Mouse (Mus musculus) frontal cortex, postnatal 14 days (tissue): Measurements from ENCODE around the gene Crim1.

Experiments used
- DNase-seq, 2 experiments: peaks; one replicate each; pipeline ENCODE4 v3.0.0; 2022; ENCODE audit warnings: low spot score in 2 of 2

Crim1 gene

DNA sequence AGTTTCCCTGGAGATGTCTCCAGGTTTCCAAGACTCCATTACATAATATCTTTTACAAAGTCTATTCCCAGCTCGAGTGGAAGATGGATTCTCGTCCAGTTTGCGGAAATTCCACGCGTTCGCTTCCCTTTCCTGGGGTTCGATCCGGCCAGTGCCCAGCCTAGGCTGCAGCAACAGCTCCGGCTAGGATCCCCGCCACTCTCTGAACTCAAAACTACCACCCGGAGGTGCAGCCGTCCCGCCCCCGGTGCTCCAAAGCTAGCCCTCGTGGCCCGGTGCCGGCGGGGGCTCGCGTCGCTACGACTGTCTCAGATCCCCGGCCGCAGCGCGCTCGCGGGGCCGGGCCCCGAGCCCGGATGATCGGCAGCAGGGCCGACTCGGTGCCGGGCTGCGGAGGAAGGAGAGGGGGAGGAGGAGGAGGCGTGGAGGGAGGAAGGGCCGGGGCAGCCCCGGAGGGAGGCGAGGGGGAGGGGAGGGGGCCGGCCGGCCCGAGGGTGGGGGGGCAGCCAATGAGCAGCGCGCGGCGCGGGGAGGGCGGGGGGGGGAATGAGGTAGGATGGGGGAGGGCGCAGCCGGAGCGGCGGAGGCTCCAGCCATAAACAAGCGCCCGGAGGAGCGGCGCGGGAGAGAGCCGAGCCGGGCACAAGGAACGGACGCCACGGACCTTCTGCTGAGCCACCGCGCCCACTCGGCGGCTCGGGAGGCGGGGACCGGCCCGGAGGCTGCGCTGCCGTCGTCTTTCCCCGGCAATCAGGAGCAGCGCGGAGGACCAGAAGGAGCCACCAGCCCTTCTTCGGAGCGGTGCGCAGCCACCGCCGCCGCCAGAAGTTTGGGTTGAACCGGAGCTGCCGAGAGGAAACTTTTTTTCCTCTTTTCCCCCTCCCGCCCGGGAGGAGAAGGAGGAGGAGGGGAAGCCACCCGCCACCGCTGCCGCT is at the start of gene Crim1:
Crim1 (plus strand) TSS at position 623 of the 935 bp plus-strand sequence.
- DNase-seq = peak; percentile 48 to 52

GRCm38 (mm10) chr17:78151479-78152282 is 48.4 kb upstream of the Crim1 start:
- DNase-seq = no peak

DNA sequence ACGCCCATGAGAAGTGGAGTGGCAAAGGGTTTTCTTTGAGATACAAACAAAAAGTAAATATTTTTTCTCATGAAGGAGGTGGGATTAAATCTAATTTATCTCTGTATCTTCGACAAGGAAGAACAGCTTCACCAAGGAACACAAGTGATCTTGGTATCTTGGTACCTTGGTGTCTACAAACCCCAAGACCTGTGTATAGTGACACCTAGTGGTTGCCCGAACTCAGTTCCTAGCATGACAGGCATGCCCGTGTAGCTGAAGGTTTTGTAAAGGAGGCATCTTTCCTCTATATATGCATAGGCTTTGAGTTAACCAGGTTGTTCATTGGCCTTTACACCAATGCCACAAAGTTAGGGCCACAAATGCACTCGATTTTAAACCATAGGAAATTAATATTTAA is 36.8 kb upstream of the Crim1 start:
- DNase-seq = peak; percentile 15 to 60

- no peak for DNase-seq
These were observed 36.3 kb upstream of the Crim1 start for GRCm38 (mm10) chr17:78163724-78164236.

DNA sequence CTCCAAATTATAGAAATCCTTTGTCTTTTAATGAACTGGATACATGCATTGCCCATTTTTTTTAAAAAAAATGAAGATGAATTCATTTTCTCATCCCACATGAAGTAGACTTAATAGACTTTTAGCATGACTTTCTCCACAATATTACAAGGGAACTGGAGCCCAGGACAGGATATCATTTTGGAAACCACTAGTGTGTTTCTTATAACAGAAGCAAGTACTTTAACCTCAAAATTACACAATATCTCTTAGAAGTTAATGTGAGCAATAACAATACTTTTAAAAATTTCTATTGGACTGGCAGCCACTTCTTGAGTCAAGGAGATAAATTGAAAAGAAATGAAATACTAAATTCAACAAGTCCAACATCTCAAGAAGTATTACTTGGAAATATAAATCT is 34.2 kb upstream of the Crim1 start:
- no peak for DNase-seq

GRCm38 (mm10) chr17:78166566-78166965 is 33.5 kb upstream of the Crim1 start:
- DNase-seq = no peak

DNA sequence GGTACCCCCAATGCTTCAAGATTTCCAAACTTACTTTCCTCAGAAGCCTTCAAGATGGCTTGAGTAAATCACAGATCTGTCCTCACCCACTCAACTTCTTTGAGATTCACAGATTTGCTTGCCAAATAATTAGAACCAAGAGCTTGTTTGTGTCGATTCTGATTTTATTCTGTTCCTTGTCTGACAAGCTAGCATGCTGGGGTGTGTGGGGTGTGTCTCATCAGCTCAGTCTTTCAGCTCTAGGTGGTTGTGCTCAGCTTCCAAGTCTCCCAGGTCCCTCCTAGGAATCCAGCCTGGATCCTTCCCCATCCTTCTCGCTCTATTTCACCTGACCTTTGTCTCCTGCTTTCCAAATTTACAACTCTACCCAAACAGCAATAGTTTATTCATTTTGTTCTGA is 27.7 kb upstream of the Crim1 start:
- no peak for DNase-seq

- no peak for DNase-seq
These were observed 19.3 kb upstream of the Crim1 start for GRCm38 (mm10) chr17:78180766-78181165.

DNA sequence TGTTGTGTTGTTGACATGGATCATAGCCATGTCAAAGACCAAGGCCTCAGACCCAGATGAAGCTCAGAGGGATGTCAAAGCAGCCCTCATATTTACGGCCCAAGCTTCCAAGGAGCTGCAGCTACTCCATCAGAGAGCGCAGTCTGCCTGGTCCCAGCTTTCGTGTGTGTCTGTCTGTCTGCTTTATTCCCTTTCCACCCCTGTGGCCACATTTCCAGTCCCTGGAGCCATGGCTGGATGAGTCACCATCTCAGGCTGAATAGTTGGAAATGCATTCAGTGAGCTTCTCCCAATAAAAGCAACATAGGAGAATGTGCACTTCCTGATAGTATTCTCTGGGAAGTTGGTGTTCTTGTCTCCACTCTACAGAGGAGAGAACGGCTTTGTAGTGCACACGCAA is 3.9 kb upstream of the Crim1 start:
- no peak for DNase-seq

GRCm38 (mm10) chr17:78197111-78197510 is 2.9 kb upstream of the Crim1 start:
- DNase-seq = peak in 1 of 2 experiments; percentile 30

DNA sequence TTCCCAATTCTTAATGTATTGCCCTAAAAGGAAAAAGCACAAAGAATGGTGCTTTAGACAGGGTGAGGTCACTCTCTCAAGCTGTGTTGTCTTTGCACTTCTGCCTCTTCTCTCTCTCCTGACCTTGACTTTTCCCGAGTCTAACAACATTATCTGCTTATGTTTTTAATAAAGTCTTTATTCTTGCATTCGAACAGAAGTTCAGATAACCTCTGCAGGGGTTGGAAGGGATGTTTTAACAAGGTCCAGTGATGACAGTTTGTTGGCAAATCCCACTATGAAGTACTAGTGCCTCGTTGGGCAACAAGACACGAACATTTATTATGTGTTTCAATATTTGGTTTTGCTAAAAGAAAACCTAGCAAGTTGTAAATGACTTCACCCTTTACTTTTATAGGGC is 1.9 kb upstream of the Crim1 start:
- no peak for DNase-seq

DNA sequence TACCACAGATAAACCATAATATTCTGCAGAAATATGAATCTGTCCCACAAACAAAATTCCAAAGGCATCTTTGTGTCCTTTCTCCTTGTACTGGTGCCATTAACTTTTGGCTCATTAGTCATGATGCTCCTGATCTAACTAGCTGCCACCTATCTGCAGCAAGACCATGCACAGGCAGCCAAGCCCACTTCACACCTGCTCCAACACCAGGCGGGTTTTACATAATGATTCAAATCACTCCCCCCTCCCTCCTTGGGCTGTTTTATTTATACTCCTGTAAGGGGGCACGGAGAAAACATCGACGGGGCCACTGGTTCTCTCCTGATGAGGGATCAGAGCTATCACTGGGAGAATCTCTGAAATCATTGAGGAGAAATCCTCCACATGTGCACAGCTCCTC is 1.2 kb upstream of the Crim1 start:
- DNase-seq = no peak

- DNase-seq = no peak
These were observed 820 bp upstream of the Crim1 start for GRCm38 (mm10) chr17:78199231-78199625.

- peak in 1 of 2 experiments; percentile 41 for DNase-seq
These were observed 643 bp downstream of the Crim1 start for GRCm38 (mm10) chr17:78200561-78201220.

GRCm38 (mm10) chr17:78201221-78202058 is 1.4 kb downstream of the Crim1 start:
- DNase-seq = peak in 1 of 2 experiments; percentile 36

GRCm38 (mm10) chr17:78202221-78202620 is 2.2 kb downstream of the Crim1 start:
- no peak for DNase-seq

- no peak for DNase-seq
These were observed 2.7 kb downstream of the Crim1 start for GRCm38 (mm10) chr17:78202756-78203155.

DNA sequence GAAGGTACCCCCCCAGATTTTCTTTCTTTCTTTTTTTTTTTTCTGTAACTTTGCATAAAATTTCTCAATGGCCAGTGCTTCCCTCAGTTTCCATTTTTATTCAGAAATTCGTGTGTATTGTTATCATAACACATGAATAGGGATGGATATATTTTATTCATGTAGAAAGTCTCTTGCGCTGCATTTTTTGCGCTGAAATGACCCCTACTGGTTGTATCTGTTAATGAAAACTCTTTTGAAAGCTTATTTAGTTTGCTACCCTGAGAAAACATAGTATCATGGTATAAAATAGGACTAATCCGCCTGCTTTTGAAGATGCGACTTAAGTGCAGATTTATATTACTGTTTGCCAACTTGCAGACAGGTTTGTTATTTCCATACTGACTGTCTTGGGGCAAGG is 3.4 kb downstream of the Crim1 start:
- DNase-seq = no peak

DNA sequence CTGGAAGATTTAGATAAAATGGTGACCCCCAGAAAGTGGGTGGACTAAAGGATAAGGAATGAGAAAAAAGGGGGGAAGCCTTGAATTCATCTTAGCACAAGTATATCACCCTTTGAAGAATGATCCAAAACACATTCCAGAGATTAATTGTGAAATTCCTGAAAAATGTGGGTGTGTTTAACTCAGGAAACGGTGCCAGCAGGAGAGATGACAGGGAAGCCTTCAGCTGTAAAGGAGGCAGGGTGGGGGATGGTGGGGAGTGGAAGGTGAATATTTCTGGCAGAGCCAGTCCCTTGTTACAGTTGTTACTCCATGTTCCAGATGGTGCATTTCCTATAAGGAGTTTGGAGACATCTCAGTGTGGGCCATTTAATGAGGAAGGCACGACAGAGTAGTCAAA is 6.4 kb downstream of the Crim1 start:
- no peak for DNase-seq

GRCm38 (mm10) chr17:78207246-78207645 is 7.2 kb downstream of the Crim1 start:
- DNase-seq = no peak

GRCm38 (mm10) chr17:78208805-78209204 is 8.8 kb downstream of the Crim1 start:
- no peak for DNase-seq
